ENCODE assay signal across 10 mouse cellular contexts in the genomic region with DNA sequence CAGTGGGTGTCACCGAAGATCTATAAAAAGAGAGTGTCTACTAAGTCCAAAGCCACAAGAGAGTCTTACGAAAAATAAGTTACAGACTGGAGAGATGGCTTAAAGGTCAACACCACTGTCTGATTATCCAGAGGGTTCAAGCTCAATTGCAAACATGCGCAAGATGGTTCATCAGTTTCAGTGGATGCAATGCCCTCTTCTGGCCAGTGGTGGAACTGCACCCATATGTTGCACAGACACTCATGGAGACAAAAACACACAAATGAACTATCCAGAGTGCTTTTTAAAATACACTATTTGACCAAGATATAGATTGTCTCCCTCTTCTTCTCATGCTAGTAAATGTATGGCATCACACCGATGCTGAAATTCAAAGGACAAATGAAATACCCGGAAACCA.
A peak's percentile ranks its signal among the peaks of the same experiment; 100 is the strongest.
DNase-seq lines count a peak whose midpoint lies in the region; ATAC-seq and TF ChIP-seq lines count a peak whose summit lies in the region.
"Had no signal": no experiment of that assay in that cellular context is flagged by ENCODE, and none has a peak within 500 bp of the region (broad histone marks: within the 10 kb centered on the region; RNA-seq: fewer than 3 reads in every experiment).

No protein-coding gene starts in this region.

- no peak overlapping the region for H3K9ac ChIP-seq in forebrain, embryonic 11.5 days (ENCODE audit: low read length)
- no peak overlapping the region for H3K9ac ChIP-seq in forebrain, embryonic 16.5 days (replicated peaks; ENCODE audit: low read depth, low read length)
- H3K9ac ChIP-seq in liver, adult 2 months (ENCODE audit: low read depth, low read length): no peak overlapping the region
- no peak overlapping the region for H3K9ac ChIP-seq in CH12.LX (ENCODE audit: insufficient read depth, low read depth)
- H3K9ac ChIP-seq: heart, embryonic 15.5 days; kidney, embryonic 15.5 days had no signal

- ATAC-seq in forebrain, embryonic 11.5 days (replicated peaks; ENCODE audit: low FRiP score): no peak
- no peak for ATAC-seq in forebrain, embryonic 16.5 days

- no peak for TF ChIP-seq POLR2A in liver, adult 2 months (IDR thresholded peaks at IDR 0.05; ENCODE audit: extremely low read depth, insufficient read depth, low read length)
- no peak for TF ChIP-seq POLR2A in CH12.LX (IDR thresholded peaks at IDR 0.05; ENCODE audit: low read depth, low read length)

- peak; percentile 35; the same call in 1 of the 2 replicates for TF ChIP-seq CTCF in liver, adult 2 months (IDR thresholded peaks at IDR 0.05; ENCODE audit: low read depth, low read length)
- peak in 1 of 2 experiments; percentile 32 for TF ChIP-seq CTCF in CH12.LX (conservative IDR thresholded peaks at IDR 0.05 in 1 of 2, IDR thresholded peaks at IDR 0.05 in 1 of 2; ENCODE audit: low read depth in 2 of 2, low read length in 2 of 2)

- no peak; the same call in 1 of the 2 replicates for TF ChIP-seq RAD21 in CH12.LX (IDR thresholded peaks at IDR 0.05; ENCODE audit: low read depth, low read length)

- H3K4me1 ChIP-seq in forebrain, embryonic 11.5 days (replicated peaks; ENCODE audit: control insufficient read depth, insufficient read depth, low read length): no peaks in the 10 kb centered on the region
- peaks cover 3% of the 10 kb centered on the region; the same call in 1 of the 2 replicates for H3K4me1 ChIP-seq in forebrain, embryonic 16.5 days (replicated peaks; ENCODE audit: control insufficient read depth, insufficient read depth, low read length)
- H3K4me1 ChIP-seq in liver, adult 2 months (ENCODE audit: control insufficient read depth, insufficient read depth, low read length): no peaks in the 10 kb centered on the region
- H3K4me1 ChIP-seq in CH12.LX (ENCODE audit: control insufficient read depth in 1 of 2, insufficient read depth in 2 of 2): no peaks in the 10 kb centered on the region
- H3K4me1 ChIP-seq: heart, embryonic 15.5 days; kidney, embryonic 15.5 days had no signal

- 93% methylated on average over 5 of the region's 5 CpGs for WGBS in forebrain, embryonic 11.5 days
- 96% methylated on average over 5 of the region's 5 CpGs for WGBS in forebrain, embryonic 16.5 days
- WGBS in liver, adult 2 months: 98% methylated on average over 5 of the region's 5 CpGs

- H3K79me2 ChIP-seq in liver, adult 2 months (ENCODE audit: control insufficient read depth, insufficient read depth, low read length): no peaks in the 10 kb centered on the region
- no peaks in the 10 kb centered on the region for H3K79me2 ChIP-seq in CH12.LX (replicated peaks; ENCODE audit: control insufficient read depth, extremely low read depth, insufficient read depth, poor library complexity, severe bottlenecking)

- peak; percentile 51 for DNase-seq in forebrain, embryonic 11.5 days (ENCODE audit: low spot score)
- DNase-seq in liver, adult 2 months (ENCODE audit: extremely low read depth, low read depth, low spot score): no peak
- no peak for DNase-seq in liver
- DNase-seq in CH12.LX (ENCODE audit: extremely low read depth): no peak
- peak; percentile 0 for DNase-seq in c-Kit-positive CD71-negative TER-119-negative erythroid progenitor cells, embryonic 14.5 days (ENCODE audit: low read depth)
- no peak for DNase-seq in urinary bladder, adult 2 months (ENCODE audit: low spot score)
- no peak for DNase-seq in gastrocnemius, adult 8-10 months (ENCODE audit: low spot score in 2 of 2)

- peaks cover 4% of the 10 kb centered on the region; the same call in 1 of the 2 replicates for H3K9me3 ChIP-seq in forebrain, embryonic 11.5 days (ENCODE audit: control insufficient read depth, low read length)
- no peaks in the 10 kb centered on the region for H3K9me3 ChIP-seq in forebrain, embryonic 16.5 days (ENCODE audit: control insufficient read depth, low read length)
- peaks cover 57% of the 10 kb centered on the region for H3K9me3 ChIP-seq in CH12.LX (replicated peaks; ENCODE audit: low read length)
- H3K9me3 ChIP-seq: heart, embryonic 15.5 days had no signal

- H3K4me3 ChIP-seq in forebrain, embryonic 11.5 days (ENCODE audit: low read depth, low read length): no peak overlapping the region
- H3K4me3 ChIP-seq in forebrain, embryonic 16.5 days (replicated peaks; ENCODE audit: low read length): no peak overlapping the region
- H3K4me3 ChIP-seq in liver, adult 2 months (ENCODE audit: insufficient read depth, low read depth, low read length): no peak overlapping the region
- no peak overlapping the region for H3K4me3 ChIP-seq in CH12.LX (replicated peaks in 1 of 3; ENCODE audit: low read depth in 2 of 3, low read length in 2 of 3, poor library complexity in 1 of 3)
- H3K4me3 ChIP-seq: heart, embryonic 15.5 days; kidney, embryonic 15.5 days had no signal

- no peaks in the 10 kb centered on the region for H3K36me3 ChIP-seq in forebrain, embryonic 11.5 days (ENCODE audit: control insufficient read depth, insufficient read depth, low read length)
- no peaks in the 10 kb centered on the region for H3K36me3 ChIP-seq in forebrain, embryonic 16.5 days (ENCODE audit: control insufficient read depth, insufficient read depth)
- H3K36me3 ChIP-seq in liver, adult 2 months (ENCODE audit: control insufficient read depth, insufficient read depth, low read length): no peaks in the 10 kb centered on the region
- no peaks in the 10 kb centered on the region for H3K36me3 ChIP-seq in CH12.LX (replicated peaks in 1 of 2; ENCODE audit: control insufficient read depth in 1 of 2, insufficient read depth in 1 of 2, low read length in 1 of 2)
- H3K36me3 ChIP-seq: heart, embryonic 15.5 days; kidney, embryonic 15.5 days had no signal

- no peak overlapping the region for H3K27ac ChIP-seq in forebrain, embryonic 11.5 days (ENCODE audit: low read depth, low read length)
- H3K27ac ChIP-seq in forebrain, embryonic 16.5 days (ENCODE audit: low read length): no peak overlapping the region
- no peak overlapping the region for H3K27ac ChIP-seq in liver, adult 2 months (replicated peaks; ENCODE audit: insufficient read depth, low read depth, low read length)
- H3K27ac ChIP-seq in CH12.LX (ENCODE audit: insufficient read depth, low read depth): no peak overlapping the region
- H3K27ac ChIP-seq: heart, embryonic 15.5 days; kidney, embryonic 15.5 days had no signal

- TF ChIP-seq EP300 in CH12.LX (IDR thresholded peaks at IDR 0.05; ENCODE audit: low read length): no peak

- no peak overlapping the region for H3K4me2 ChIP-seq in forebrain, embryonic 11.5 days (ENCODE audit: low read depth, low read length, severe bottlenecking)
- H3K4me2 ChIP-seq in forebrain, embryonic 16.5 days (ENCODE audit: low read length): no peak overlapping the region
- no peak overlapping the region for H3K4me2 ChIP-seq in CH12.LX (ENCODE audit: insufficient read depth, low read depth, poor library complexity, severe bottlenecking)
- H3K4me2 ChIP-seq: heart, embryonic 15.5 days; kidney, embryonic 15.5 days had no signal

- dilution Hi-C loops in CH12.LX (cut with MboI; ENCODE audit: extremely low pct_ligation_motif_present, extremely low pct_unique_long_range_greater_than_20kb, low sequenced_read_pairs): no loop called here

- no peaks in the 10 kb centered on the region for H3K27me3 ChIP-seq in forebrain, embryonic 11.5 days (ENCODE audit: control insufficient read depth, insufficient read depth, low read length)
- no peaks in the 10 kb centered on the region for H3K27me3 ChIP-seq in forebrain, embryonic 16.5 days (replicated peaks; ENCODE audit: control insufficient read depth, insufficient read depth, low read length)
- H3K27me3 ChIP-seq in liver, adult 2 months (ENCODE audit: control insufficient read depth, insufficient read depth, low read length): no peaks in the 10 kb centered on the region
- H3K27me3 ChIP-seq in CH12.LX (replicated peaks): no peaks in the 10 kb centered on the region
- H3K27me3 ChIP-seq: heart, embryonic 15.5 days; kidney, embryonic 15.5 days had no signal

- in situ Hi-C loops in CH12.LX (cut with MboI; ENCODE audit: low pct_ligation_motif_present, low pct_unique_long_range_greater_than_20kb, low sequenced_read_pairs): no loop called here

TF ChIP-seq in CH12.LX, 34 proteins besides CTCF, POLR2A, EP300 and RAD21:
- TF ChIP-seq MAX (IDR thresholded peaks at IDR 0.05; ENCODE audit: low read length) (no peak), SMC3 (IDR thresholded peaks at IDR 0.05; ENCODE audit: low read depth, low read length) (peak; percentile 24)

Comparison
In these comparisons a context has a peak if more than half of its experiments do, and no peak if none do; other contexts are left out.
1. DNase-seq: peak in forebrain, embryonic 11.5 days (single experiment) and c-Kit-positive CD71-negative TER-119-negative erythroid progenitor cells, embryonic 14.5 days (single experiment); none in liver, adult 2 months (single experiment), liver (single experiment), CH12.LX (single experiment), urinary bladder, adult 2 months (single experiment) and gastrocnemius, adult 8-10 months (0 of 2).